Mouse (Mus musculus): Measurements from ENCODE around the gene Nbea. TPM values are rescaled to one million over a fixed set of nuclear protein-coding genes. Genes with fewer than 3 reads are reported as not detected.

Gene Nbea
- polyA plus RNA-seq, 1 experiment from 2014 or later = 8.2 TPM

GRCm38 (mm10) chr3:55775245-55775644 is 408.3 kb downstream of the Nbea start:
- Histone ChIP-seq H3K27me3 (ENCODE audit: poor library complexity, severe bottlenecking) (peaks cover 79% of the 10 kb centered on the region), H3K4me3 (no peak overlapping the region), H3K4me1 (peaks cover 14% of the 10 kb centered on the region), H3K9me3 (no peaks in the 10 kb centered on the region), H3K36me3 (replicated peaks) (no peaks in the 10 kb centered on the region), H3K27ac (no peak overlapping the region)
- DNase-seq (ENCODE audit: extremely low spot score, low spot score) = no peak
- WGBS = 63% methylated on average over 7 of the region's 7 CpGs

- Histone ChIP-seq H3K4me1 (peaks cover 4% of the 10 kb centered on the region; the same call in 1 of the 2 replicates), H3K9me3 (no peaks in the 10 kb centered on the region), H3K27me3 (ENCODE audit: poor library complexity, severe bottlenecking) (peaks cover 72% of the 10 kb centered on the region), H3K36me3 (replicated peaks) (no peaks in the 10 kb centered on the region), H3K27ac (no peak overlapping the region), H3K4me3 (no peak overlapping the region)
- WGBS = 69% methylated on average over 6 of the region's 6 CpGs
- no peak for DNase-seq (ENCODE audit: extremely low spot score, low spot score)
These were observed 409.3 kb downstream of the Nbea start for GRCm38 (mm10) chr3:55774203-55774602.

GRCm38 (mm10) chr3:55769308-55769707 is 414.2 kb downstream of the Nbea start:
- WGBS = 75% methylated on average over 2 of the region's 2 CpGs
- DNase-seq (ENCODE audit: extremely low spot score, low spot score) = no peak
- Histone ChIP-seq H3K4me3 (no peak overlapping the region), H3K27me3 (ENCODE audit: poor library complexity, severe bottlenecking) (peaks cover 74% of the 10 kb centered on the region), H3K27ac (no peak overlapping the region), H3K36me3 (replicated peaks) (no peaks in the 10 kb centered on the region), H3K4me1 (no peaks in the 10 kb centered on the region), H3K9me3 (no peaks in the 10 kb centered on the region)

- Histone ChIP-seq H3K4me1 (no peaks in the 10 kb centered on the region), H3K36me3 (replicated peaks) (no peaks in the 10 kb centered on the region), H3K4me3 (no peak overlapping the region), H3K27ac (no peak overlapping the region), H3K9me3 (no peaks in the 10 kb centered on the region), H3K27me3 (ENCODE audit: poor library complexity, severe bottlenecking) (peaks cover 74% of the 10 kb centered on the region)
- DNase-seq (ENCODE audit: extremely low spot score, low spot score) = no peak
- 90% methylated on average over 2 of the region's 2 CpGs for WGBS
These were observed 414.8 kb downstream of the Nbea start for GRCm38 (mm10) chr3:55768654-55769053.

GRCm38 (mm10) chr3:55763591-55763990 is 419.9 kb downstream of the Nbea start:
- Histone ChIP-seq H3K27me3 (ENCODE audit: poor library complexity, severe bottlenecking) (peaks cover 100% of the 10 kb centered on the region), H3K9me3 (no peaks in the 10 kb centered on the region), H3K27ac (no peak overlapping the region), H3K4me3 (no peak overlapping the region), H3K4me1 (no peaks in the 10 kb centered on the region), H3K36me3 (replicated peaks) (no peaks in the 10 kb centered on the region)
- 18% methylated on average over 8 of the region's 8 CpGs for WGBS
- DNase-seq (ENCODE audit: extremely low spot score, low spot score) = no peak

GRCm38 (mm10) chr3:55758297-55758696 is 425.2 kb downstream of the Nbea start:
- H3K9me3 ChIP-seq = no peaks in the 10 kb centered on the region
- peaks cover 90% of the 10 kb centered on the region for H3K27me3 ChIP-seq (ENCODE audit: poor library complexity, severe bottlenecking)
- 80% methylated on average over 8 of the region's 8 CpGs for WGBS

GRCm38 (mm10) chr3:55756602-55757190 is 426.8 kb downstream of the Nbea start:
- peaks cover 42% of the 10 kb centered on the region for H3K4me1 ChIP-seq
- no peak for DNase-seq (ENCODE audit: extremely low spot score, low spot score)
- H3K9me3 ChIP-seq = no peaks in the 10 kb centered on the region
- H3K27me3 ChIP-seq (ENCODE audit: poor library complexity, severe bottlenecking) = peaks cover 90% of the 10 kb centered on the region
- H3K36me3 ChIP-seq (replicated peaks) = no peaks in the 10 kb centered on the region
- H3K4me3 ChIP-seq = no peak overlapping the region
- WGBS = 52% methylated on average over 11 of the region's 11 CpGs
- H3K27ac ChIP-seq = no peak overlapping the region

More at GRCm38 (mm10) chr3:55758297-55758696, 425.2 kb downstream of the Nbea start:
- Histone ChIP-seq H3K27ac (no peak overlapping the region), H3K4me1 (peaks cover 41% of the 10 kb centered on the region), H3K36me3 (replicated peaks) (no peaks in the 10 kb centered on the region), H3K4me3 (no peak overlapping the region)
- no peak for DNase-seq (ENCODE audit: extremely low spot score, low spot score)

- Histone ChIP-seq H3K27me3 (ENCODE audit: poor library complexity, severe bottlenecking) (peaks cover 90% of the 10 kb centered on the region), H3K4me1 (peaks cover 49% of the 10 kb centered on the region), H3K36me3 (replicated peaks) (no peaks in the 10 kb centered on the region), H3K27ac (no peak overlapping the region), H3K9me3 (no peaks in the 10 kb centered on the region), H3K4me3 (no peak overlapping the region)
- peak; percentile 62 for DNase-seq (ENCODE audit: extremely low spot score, low spot score)
- 15% methylated on average over 11 of the region's 11 CpGs for WGBS
These were observed 427.5 kb downstream of the Nbea start for GRCm38 (mm10) chr3:55755805-55756601.

GRCm38 (mm10) chr3:55754981-55755608 is 428.4 kb downstream of the Nbea start:
- Histone ChIP-seq H3K36me3 (replicated peaks) (no peaks in the 10 kb centered on the region), H3K27me3 (ENCODE audit: poor library complexity, severe bottlenecking) (peaks cover 90% of the 10 kb centered on the region), H3K9me3 (no peaks in the 10 kb centered on the region), H3K27ac (no peak overlapping the region), H3K4me3 (no peak overlapping the region), H3K4me1 (peaks cover 50% of the 10 kb centered on the region)
- DNase-seq (ENCODE audit: extremely low spot score, low spot score) = no peak
- WGBS = 40% methylated on average over 6 of the region's 6 CpGs

GRCm38 (mm10) chr3:55753872-55754271 is 429.6 kb downstream of the Nbea start:
- WGBS = 90% methylated on average over 6 of the region's 6 CpGs
- H3K9me3 ChIP-seq = no peaks in the 10 kb centered on the region
- H3K27me3 ChIP-seq (ENCODE audit: poor library complexity, severe bottlenecking) = peaks cover 90% of the 10 kb centered on the region
- DNase-seq (ENCODE audit: extremely low spot score, low spot score) = no peak
- no peak overlapping the region for H3K4me3 ChIP-seq
- no peak overlapping the region for H3K27ac ChIP-seq
- H3K36me3 ChIP-seq (replicated peaks) = no peaks in the 10 kb centered on the region
- H3K4me1 ChIP-seq = peaks cover 50% of the 10 kb centered on the region

- Histone ChIP-seq H3K36me3 (replicated peaks) (no peaks in the 10 kb centered on the region), H3K9me3 (no peaks in the 10 kb centered on the region), H3K27me3 (ENCODE audit: poor library complexity, severe bottlenecking) (peaks cover 90% of the 10 kb centered on the region), H3K27ac (no peak overlapping the region), H3K4me1 (peaks cover 47% of the 10 kb centered on the region), H3K4me3 (no peak overlapping the region)
- WGBS = 79% methylated on average over 4 of the region's 4 CpGs
- no peak for DNase-seq (ENCODE audit: extremely low spot score, low spot score)
These were observed 430.9 kb downstream of the Nbea start for GRCm38 (mm10) chr3:55752558-55752957.

GRCm38 (mm10) chr3:55751363-55751762 is 432.1 kb downstream of the Nbea start:
- H3K4me1 ChIP-seq = peaks cover 35% of the 10 kb centered on the region
- no peak for DNase-seq (ENCODE audit: extremely low spot score, low spot score)
- no peak overlapping the region for H3K27ac ChIP-seq

More at GRCm38 (mm10) chr3:55751363-55751762, 432.1 kb downstream of the Nbea start:
- peaks cover 91% of the 10 kb centered on the region for H3K27me3 ChIP-seq (ENCODE audit: poor library complexity, severe bottlenecking)
- H3K4me3 ChIP-seq = no peak overlapping the region
- no peaks in the 10 kb centered on the region for H3K36me3 ChIP-seq (replicated peaks)
- WGBS = 48% methylated on average over 5 of the region's 5 CpGs
- no peaks in the 10 kb centered on the region for H3K9me3 ChIP-seq
